Mouse (Mus musculus) gastrocnemius, adult 18-20 months (tissue): ENCODE measurements at regions not wholly inside any gene's neighbourhood (a gene's known extent, or its start where the extent isn't known, plus 50 kb on each side); places are given as distances from the start of the nearest gene placed in this dataset.

Experiments used
- DNase-seq: peaks from one replicate; pipeline ENCODE4 v3.0.0; 2021; ENCODE audit warnings: low spot score

DNA sequence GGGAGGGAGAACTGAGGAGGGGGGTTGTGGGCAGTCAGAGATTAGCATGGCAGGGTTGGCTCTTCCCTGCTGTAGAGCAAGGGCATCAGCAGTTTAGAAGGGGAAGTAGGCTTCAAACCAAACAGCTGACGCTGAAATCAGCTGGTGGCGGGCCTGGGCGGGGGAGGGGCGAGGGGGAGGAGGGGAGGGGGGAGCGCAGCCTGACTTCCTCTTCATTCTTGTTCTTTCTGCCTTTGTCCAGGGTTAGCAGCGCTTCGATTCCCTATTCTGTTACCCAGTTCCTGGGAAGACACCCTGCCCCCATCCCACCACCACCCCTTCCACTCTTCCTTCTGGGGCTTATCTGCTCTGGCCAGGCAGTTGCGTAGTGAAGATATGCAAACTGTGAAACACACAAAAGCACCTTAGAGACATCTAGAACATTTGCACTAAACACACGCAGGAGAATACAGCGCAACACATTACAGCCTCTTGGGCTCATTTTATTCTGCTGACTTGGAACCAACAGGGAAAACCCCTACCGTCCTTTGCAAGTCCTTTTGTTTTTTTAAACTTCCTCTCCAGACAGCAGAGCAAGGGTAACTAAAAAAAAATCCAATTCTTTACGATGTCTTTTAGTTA, 93.3 kb upstream of the Marcks start:
- DNase-seq, result no peak

- DNase-seq, result no peak
Observed at GRCm38 (mm10) chr10:37231159-37231558, 92.4 kb upstream of the Marcks start.

GRCm38 (mm10) chr10:37227889-37228288, 89.2 kb upstream of the Marcks start:
- DNase-seq, result no peak

DNA sequence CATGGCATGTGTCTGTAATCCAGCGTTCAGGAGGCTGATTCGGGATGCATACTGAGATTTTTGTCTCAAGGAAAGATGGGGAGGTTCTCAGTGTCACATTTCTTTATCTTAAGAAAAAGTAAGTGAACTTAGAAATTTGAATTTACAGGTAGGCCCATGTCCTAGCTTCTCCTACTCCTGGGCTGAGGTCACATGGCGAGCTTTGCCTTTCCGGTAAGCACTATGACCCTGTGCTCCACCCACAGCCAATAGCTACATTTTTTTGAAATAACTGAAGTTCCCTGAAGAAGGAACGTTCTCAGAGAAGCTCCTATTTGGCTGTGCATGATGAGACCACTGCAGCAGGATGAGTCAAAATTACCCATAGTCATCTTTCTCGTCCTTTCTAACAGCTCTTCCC, 83.0 kb upstream of the Marcks start:
- DNase-seq, result no peak

GRCm38 (mm10) chr10:37220434-37220833, 81.7 kb upstream of the Marcks start:
- DNase-seq, result peak; percentile 16

GRCm38 (mm10) chr10:37219936-37220335, 81.2 kb upstream of the Marcks start:
- no peak for DNase-seq

- DNase-seq, result no peak
Observed at GRCm38 (mm10) chr10:37219381-37219780, 80.7 kb upstream of the Marcks start.

- DNase-seq, result no peak
Observed at GRCm38 (mm10) chr10:37214656-37215055, 75.9 kb upstream of the Marcks start.

DNA sequence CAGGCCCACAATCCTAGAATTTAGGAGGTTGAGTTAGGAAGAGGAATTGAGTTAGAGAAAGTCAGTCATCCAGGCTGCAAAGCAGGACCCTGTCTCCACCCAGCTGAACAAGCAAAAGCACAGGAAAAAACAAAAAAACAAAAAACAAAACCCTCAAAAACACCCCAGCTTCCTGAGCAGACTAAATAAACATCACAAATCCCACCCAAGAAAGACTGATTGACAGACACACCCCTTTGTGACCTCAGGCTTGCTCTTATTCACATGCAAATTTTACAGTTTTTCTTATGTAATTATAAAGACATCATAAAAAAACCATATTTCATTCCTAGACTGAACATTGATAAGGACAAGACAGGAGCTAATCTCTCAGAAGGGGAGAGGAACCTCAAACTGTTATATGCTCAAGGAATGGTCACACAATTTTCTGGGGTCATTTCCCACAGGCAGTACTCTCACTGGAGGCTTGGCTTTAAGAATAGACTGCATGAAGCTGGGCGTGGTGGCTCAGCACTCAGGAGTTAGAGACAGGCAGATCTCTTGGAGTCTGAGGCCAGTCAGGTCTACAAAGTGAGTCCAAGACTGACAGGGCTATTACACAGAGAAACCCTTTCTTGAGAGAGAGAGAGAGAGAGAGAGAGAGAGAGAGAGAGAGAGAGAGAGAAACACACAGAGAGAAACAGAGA, 73.8 kb upstream of the Marcks start:
- DNase-seq, result no peak

GRCm38 (mm10) chr10:37211305-37211704, 72.6 kb upstream of the Marcks start:
- no peak for DNase-seq

- DNase-seq, result no peak
Observed at GRCm38 (mm10) chr10:37210223-37210622, 71.5 kb upstream of the Marcks start.

DNA sequence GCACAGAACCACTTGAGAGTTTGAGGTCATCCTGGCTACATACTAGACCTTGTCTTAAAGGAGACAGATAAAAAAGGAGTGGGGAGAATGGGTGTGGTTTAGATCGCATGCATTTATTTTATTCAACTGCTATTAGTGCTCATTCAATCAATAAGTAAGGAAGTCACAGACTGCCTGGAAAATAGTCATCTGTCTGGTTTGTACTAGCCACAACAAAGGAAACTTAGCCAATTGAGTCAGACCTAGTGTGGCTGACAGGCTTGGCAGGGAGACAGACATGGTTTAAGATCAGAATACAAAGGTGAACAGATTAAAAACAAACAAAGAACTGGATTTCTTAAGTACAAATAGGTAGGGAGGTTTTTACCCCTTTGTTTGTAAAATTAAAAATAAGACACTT, 68.3 kb upstream of the Marcks start:
- DNase-seq, result no peak

GRCm38 (mm10) chr10:37206546-37206945, 67.8 kb upstream of the Marcks start:
- DNase-seq, result no peak

DNA sequence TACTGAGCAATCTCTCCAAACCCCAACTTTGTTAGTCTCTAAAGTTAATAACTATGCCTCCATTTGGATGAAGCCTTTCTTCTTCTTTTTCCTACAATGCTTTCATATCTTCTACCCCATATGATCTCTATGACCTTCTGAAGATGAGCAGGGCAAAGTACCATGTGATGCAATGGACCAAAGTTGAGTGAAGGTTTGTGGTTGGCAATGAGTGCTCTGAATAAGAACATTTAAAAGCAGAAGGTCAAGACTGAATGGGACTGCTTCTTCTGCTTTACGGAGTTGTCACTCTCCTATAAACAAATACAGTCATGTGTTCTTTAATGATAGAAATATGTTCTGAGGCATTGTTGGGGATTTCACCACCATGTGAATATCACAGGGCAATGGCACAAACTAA, 65.0 kb upstream of the Marcks start:
- DNase-seq, result no peak

- peak; percentile 23 for DNase-seq
Observed at GRCm38 (mm10) chr10:37194798-37195453, 56.2 kb upstream of the Marcks start.

GRCm38 (mm10) chr10:37194131-37194797, 55.5 kb upstream of the Marcks start:
- DNase-seq, result peak; percentile 68

GRCm38 (mm10) chr10:37192661-37193060, 53.9 kb upstream of the Marcks start:
- DNase-seq, result no peak

DNA sequence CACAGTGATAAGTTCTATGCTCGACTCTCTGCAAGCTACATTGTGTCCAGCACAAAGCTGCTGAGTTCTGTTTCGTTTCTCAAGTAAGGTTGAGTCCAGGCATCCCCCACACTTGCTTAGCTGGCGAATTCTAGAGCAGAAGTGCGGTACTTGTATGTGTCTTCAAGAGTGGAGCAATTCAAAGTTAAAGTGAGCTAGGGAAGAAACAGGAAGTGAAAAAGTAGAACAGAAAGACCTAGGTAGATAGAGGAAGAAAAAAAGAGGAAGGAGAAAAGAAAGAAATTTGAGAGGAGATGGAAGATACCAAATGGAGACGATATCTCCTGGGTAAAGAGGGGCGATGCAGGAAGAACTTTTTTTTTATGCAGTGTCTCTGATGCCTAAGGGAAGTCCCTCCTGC, 51.4 kb upstream of the Marcks start:
- no peak for DNase-seq
